Mouse (Mus musculus) hindbrain, embryonic 11.5 days (tissue): Measurements from ENCODE around the gene Mns1. TPM values are rescaled to one million over a fixed set of nuclear protein-coding genes. Genes with fewer than 3 reads are reported as not detected.

Experiments used
- ATAC-seq: fragments of 200-750 bp; cut with Nextera tagmentation; 2 replicates; pipeline ENCODE4 v1.8.0; 2017; ENCODE audit warnings: mild to moderate bottlenecking, moderate TSS enrichment, moderate library complexity; ENCODE audit not compliant: low FRiP score
- DNase-seq: peaks from one replicate; pipeline ENCODE4 v3.0.0-alpha.2; 2015; ENCODE audit warnings: low spot score
- H3K27ac ChIP-seq: fragments of 300-500 bp; sonication (generic); 2 replicates; pipeline ENCODE4 v1.5.1; 2014; ENCODE audit warnings: mild to moderate bottlenecking, low read depth, low read length
- H3K27me3 ChIP-seq: fragments of 300-500 bp; sonication (generic); 2 replicates; pipeline ENCODE4 v1.6.1; 2014; ENCODE audit warnings: mild to moderate bottlenecking, low read length, moderate library complexity, mixed read lengths; ENCODE audit not compliant: control insufficient read depth, insufficient read depth
- H3K36me3 ChIP-seq: fragments of 300-500 bp; sonication (generic); 2 replicates; pipeline ENCODE4 v1.6.1; 2014; ENCODE audit warnings: mild to moderate bottlenecking, low read length, moderate library complexity, mixed read lengths; ENCODE audit not compliant: control insufficient read depth, insufficient read depth
- H3K4me1 ChIP-seq: fragments of 300-500 bp; sonication (generic); replicated peaks from 2 replicates; pipeline ENCODE4 v1.6.1; 2014; ENCODE audit warnings: low read length, mixed read lengths; ENCODE audit not compliant: control insufficient read depth, insufficient read depth
- H3K4me2 ChIP-seq: fragments of 300-500 bp; sonication (generic); replicated peaks from 2 replicates; pipeline ENCODE4 v1.6.1; 2014; ENCODE audit warnings: mild to moderate bottlenecking, low read depth, low read length
- H3K4me3 ChIP-seq: fragments of 300-500 bp; sonication (generic); 2 replicates; pipeline ENCODE4 v1.5.1; 2014; ENCODE audit warnings: low read depth, low read length
- H3K9ac ChIP-seq: fragments of 300-500 bp; sonication (generic); 2 replicates; pipeline ENCODE4 v1.6.1; 2014; ENCODE audit warnings: low read depth, low read length
- H3K9me3 ChIP-seq: fragments of 300-500 bp; sonication (generic); 2 replicates; pipeline ENCODE4 v1.6.1; 2016; ENCODE audit warnings: low read length; ENCODE audit not compliant: control insufficient read depth
- WGBS: fragments of 180-500 bp; shearing (Covaris S2); extraction: QIAGEN DNeasy Blood & Tissue Kit; methylation state at CpG from one replicate; pipeline ENCODE4 v1.1.7; 2014; 5-methylcytosine and 5-hydroxymethylcytosine counted together
- polyA plus RNA-seq: library from polyadenylated mRNA; unstranded; fragments of >200 nt; fragmentation: Nextera tagmentation; extraction: Ambion mirVana; gene quantifications from 2 replicates; pipeline ENCODE4 v1.2.1, GENCODE M21; 2014

The Mns1 gene
- polyA plus RNA-seq, 1 experiment from 2014 or later = 49.5 TPM

DNA sequence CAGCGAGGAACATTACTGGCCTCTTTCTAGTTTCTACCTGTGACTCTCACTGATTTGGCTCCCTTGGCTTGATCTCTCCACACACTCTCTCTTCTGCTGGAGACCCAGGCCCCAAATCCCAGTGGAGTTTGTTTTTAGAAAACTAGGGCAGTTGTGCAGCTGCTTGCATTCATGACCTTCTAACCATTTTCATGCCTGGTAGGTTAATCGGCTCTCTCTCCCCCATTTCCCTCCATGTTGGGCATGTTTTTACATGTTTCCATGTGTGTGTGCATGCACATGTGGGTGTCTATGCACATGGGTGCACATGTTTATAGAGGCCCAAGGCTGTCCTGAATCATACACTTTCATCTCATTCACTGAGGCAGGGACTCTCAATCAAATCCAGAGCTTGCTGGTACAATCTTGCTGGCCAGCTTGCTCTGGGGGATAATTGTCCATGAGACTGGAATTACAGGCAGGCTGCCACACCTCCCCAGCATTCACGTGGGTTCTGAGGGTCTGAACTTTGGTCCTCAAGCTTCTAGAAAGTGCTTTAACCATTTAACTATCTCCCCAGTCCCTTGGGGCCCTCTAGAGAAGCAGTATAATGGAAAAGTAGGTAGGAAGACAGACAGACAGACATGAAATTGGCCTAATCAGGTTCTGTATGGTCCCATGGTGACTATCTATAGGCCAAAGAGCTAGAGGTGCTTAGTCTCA is 56.3 kb downstream of the Mns1 start:
- H3K4me1 ChIP-seq = no peaks in the 10 kb centered on the region; the same call in 1 of the 2 replicates
- no peaks in the 10 kb centered on the region for H3K9me3 ChIP-seq
- ATAC-seq (no peak), DNase-seq (no peak)
- no peak overlapping the region for H3K4me3 ChIP-seq
- no peak overlapping the region for H3K9ac ChIP-seq
- WGBS = 86% methylated on average over 3 of the region's 3 CpGs
- H3K36me3 ChIP-seq = no peaks in the 10 kb centered on the region
- no peak overlapping the region for H3K27ac ChIP-seq
- no peak overlapping the region for H3K4me2 ChIP-seq
- H3K27me3 ChIP-seq = no peaks in the 10 kb centered on the region

DNA sequence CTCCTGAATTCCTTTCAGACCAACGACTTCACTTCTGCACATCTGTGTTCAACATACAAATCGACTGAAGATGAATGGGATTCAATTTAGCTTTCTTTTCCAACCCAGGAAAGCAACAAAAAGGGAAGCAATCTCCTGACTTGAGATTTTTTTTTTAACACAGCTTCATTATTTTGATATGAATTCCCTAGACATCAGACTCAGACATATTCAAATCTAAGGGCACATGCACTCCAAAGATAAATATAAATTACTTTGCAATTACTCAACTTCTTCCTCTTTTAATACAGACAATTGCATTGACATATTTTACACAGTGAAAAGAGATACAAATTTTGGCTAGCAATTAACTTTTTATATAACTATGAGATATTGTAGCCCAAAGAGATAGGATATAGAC is 58.9 kb downstream of the Mns1 start:
- no peaks in the 10 kb centered on the region; the same call in 1 of the 2 replicates for H3K4me1 ChIP-seq
- no peak overlapping the region for H3K9ac ChIP-seq
- no peaks in the 10 kb centered on the region for H3K36me3 ChIP-seq
- H3K9me3 ChIP-seq = no peaks in the 10 kb centered on the region
- no peaks in the 10 kb centered on the region for H3K27me3 ChIP-seq
- H3K4me3 ChIP-seq = no peak overlapping the region
- no peak for ATAC-seq
- WGBS = 77% methylated on average over 2 of the region's 2 CpGs
- no peak for DNase-seq
- H3K4me2 ChIP-seq = no peak overlapping the region
- no peak overlapping the region for H3K27ac ChIP-seq

- Histone ChIP-seq H3K36me3 (no peaks in the 10 kb centered on the region), H3K27ac (no peak overlapping the region), H3K27me3 (no peaks in the 10 kb centered on the region), H3K9me3 (no peaks in the 10 kb centered on the region), H3K4me2 (no peak overlapping the region), H3K9ac (no peak overlapping the region), H3K4me3 (no peak overlapping the region), H3K4me1 (no peaks in the 10 kb centered on the region; the same call in 1 of the 2 replicates)
- WGBS = 84% methylated on average over 3 of the region's 3 CpGs
- ATAC-seq (no peak), DNase-seq (no peak)
Measured at GRCm38 (mm10) chr9:72497171-72497570, 59.4 kb downstream of the Mns1 start.

Other genes starting within 250 kb of the Mns1 start
- 60.6 and 77.6 TPM in 2 replicates for gene Zfp280d, start 163.2 kb upstream of the Mns1 start, polyA plus RNA-seq
- 55.5 and 75.3 TPM in 2 replicates for gene Tex9, start 54.2 kb downstream of the Mns1 start, polyA plus RNA-seq
- 23.1 and 26.4 TPM in 2 replicates for gene Rfx7, start 94.2 kb downstream of the Mns1 start, polyA plus RNA-seq
- gene Nedd4, start 224.3 kb downstream of the Mns1 start, polyA plus RNA-seq = 708 and 779 TPM in 2 replicates